Mouse (Mus musculus) stomach, postnatal 0 days (tissue): ENCODE data around the gene Crk. TPM values are rescaled to one million over a fixed set of nuclear protein-coding genes. Genes with fewer than 3 reads are reported as not detected.
A peak's percentile ranks its signal among the peaks of the same experiment; 100 is the strongest.

Experiments used
- ATAC-seq: fragments of 200-750 bp; cut with Nextera tagmentation; 2 replicates; pipeline ENCODE4 v1.8.0; 2017; ENCODE audit not compliant: low FRiP score, low TSS enrichment
- DNase-seq: peaks from one replicate; pipeline ENCODE4 v3.0.0-alpha.2; 2016; ENCODE audit warnings: low spot score
- H3K27ac ChIP-seq: fragments of 300-500 bp; sonication (generic); replicated peaks from 2 replicates; pipeline ENCODE4 v1.5.1; 2014; ENCODE audit warnings: mild to moderate bottlenecking, control low read depth
- H3K27me3 ChIP-seq: fragments of 300-500 bp; sonication (generic); 2 replicates; pipeline ENCODE4 v1.6.1; 2014; ENCODE audit warnings: low read length; ENCODE audit not compliant: control insufficient read depth, insufficient read depth
- H3K36me3 ChIP-seq: fragments of 300-500 bp; sonication (generic); 2 replicates; pipeline ENCODE4 v1.6.1; 2014; ENCODE audit warnings: low read length, mixed read lengths; ENCODE audit not compliant: control insufficient read depth, insufficient read depth
- H3K4me1 ChIP-seq: fragments of 300-500 bp; sonication (generic); replicated peaks from 2 replicates; pipeline ENCODE4 v1.6.1; 2014; ENCODE audit warnings: antibody characterized with exemption; ENCODE audit not compliant: control insufficient read depth, insufficient read depth
- H3K4me2 ChIP-seq: fragments of 300-500 bp; sonication (generic); replicated peaks from 2 replicates; pipeline ENCODE4 v1.6.1; 2014; ENCODE audit warnings: low read depth, mild to moderate bottlenecking, control low read depth, moderate library complexity
- H3K4me3 ChIP-seq: fragments of 300-500 bp; sonication (generic); 2 replicates; pipeline ENCODE4 v1.5.1; 2014; ENCODE audit warnings: low read depth, low read length, control low read depth
- H3K9ac ChIP-seq: fragments of 300-500 bp; sonication (generic); 2 replicates; pipeline ENCODE4 v1.6.1; 2014; ENCODE audit warnings: mild to moderate bottlenecking, low read length, control low read depth, mixed read lengths
- H3K9me3 ChIP-seq: fragments of 300-500 bp; sonication (generic); 2 replicates; pipeline ENCODE4 v1.6.1; 2016; ENCODE audit warnings: low read length; ENCODE audit not compliant: control insufficient read depth
- CTCF ChIP-seq: IDR thresholded peaks from 2 replicates; pipeline ENCODE4 v1.5.1; 2016; ENCODE audit warnings: antibody characterized with exemption, low read depth, mild to moderate bottlenecking, moderate library complexity
- EP300 ChIP-seq: optimal IDR thresholded peaks from 2 replicates; pipeline ENCODE3; 2016; ENCODE audit warnings: antibody characterized with exemption
- WGBS: fragments of 180-500 bp; shearing (Covaris S2); extraction: QIAGEN DNeasy Blood & Tissue Kit; methylation state at CpG from one replicate; pipeline ENCODE4 v1.1.7; 2014; 5-methylcytosine and 5-hydroxymethylcytosine counted together
- polyA plus RNA-seq: library from polyadenylated mRNA; unstranded; fragments of >200 nt; fragmentation: Nextera tagmentation; extraction: Ambion mirVana; gene quantifications from 2 replicates; pipeline ENCODE4 v1.2.1, GENCODE M21; 2015

Gene Crk
- polyA plus RNA-seq, 1 experiment from 2014 or later = 68.8 TPM

DNA sequence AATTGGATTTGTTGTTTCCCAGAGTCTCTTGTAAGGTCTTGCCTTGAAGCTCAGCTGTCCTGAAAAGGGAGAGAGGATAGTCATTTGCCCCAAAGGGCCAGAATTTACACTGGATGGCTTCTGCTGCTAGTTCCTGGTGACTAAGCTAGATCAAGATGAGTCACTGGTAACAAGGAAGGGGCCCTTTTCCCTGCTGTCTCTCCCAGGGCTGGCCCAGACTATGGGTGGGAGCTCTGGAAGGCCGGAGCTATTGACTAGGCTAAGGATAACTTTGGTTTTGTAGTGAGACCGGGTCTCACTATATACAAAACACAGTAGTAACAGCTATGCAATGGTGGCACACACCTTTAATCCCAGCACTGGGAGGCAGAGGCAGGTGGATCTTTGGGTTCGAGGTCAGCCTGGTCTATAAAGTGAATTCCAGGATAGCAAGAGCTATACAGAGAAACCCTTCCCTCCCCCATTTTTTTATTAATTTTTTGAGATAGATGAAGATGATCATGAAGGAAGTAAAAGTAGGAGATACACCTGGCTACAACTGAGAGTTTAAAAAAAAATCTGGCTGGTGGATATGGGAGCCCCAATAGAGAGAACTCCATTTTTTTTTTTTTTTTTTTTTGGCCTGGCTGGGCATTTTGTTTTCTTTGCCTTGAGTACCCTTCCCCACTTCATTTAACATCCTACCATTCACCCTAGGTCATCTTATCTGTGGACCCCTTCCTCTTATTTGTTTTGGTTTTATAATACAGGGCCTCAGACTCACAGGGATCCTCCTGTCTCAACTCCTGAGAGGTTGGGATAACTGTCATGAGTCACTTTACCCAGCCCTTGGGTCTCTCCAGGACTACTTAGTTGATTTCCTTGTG, 945 bp upstream of the Crk start:
- Histone ChIP-seq H3K27me3 (no peaks in the 10 kb centered on the region), H3K9me3 (no peaks in the 10 kb centered on the region), H3K27ac (peak overlapping the region; percentile 98), H3K36me3 (0 out of 2 replicates have a peak, but pooled peaks cover 2% of the 10 kb centered on the region), H3K4me2 (peak overlapping the region; percentile 62), H3K4me3 (peak overlapping the region; percentile 98), H3K4me1 (no peaks in the 10 kb centered on the region), H3K9ac (peak overlapping the region; percentile 0; the same call in 1 of the 2 replicates)
- no peak for TF ChIP-seq EP300
- no peak for TF ChIP-seq CTCF
- ATAC-seq (peak; percentile 56), DNase-seq (peak; percentile 43)
- WGBS = 87% methylated on average over 3 of the region's 3 CpGs

DNA sequence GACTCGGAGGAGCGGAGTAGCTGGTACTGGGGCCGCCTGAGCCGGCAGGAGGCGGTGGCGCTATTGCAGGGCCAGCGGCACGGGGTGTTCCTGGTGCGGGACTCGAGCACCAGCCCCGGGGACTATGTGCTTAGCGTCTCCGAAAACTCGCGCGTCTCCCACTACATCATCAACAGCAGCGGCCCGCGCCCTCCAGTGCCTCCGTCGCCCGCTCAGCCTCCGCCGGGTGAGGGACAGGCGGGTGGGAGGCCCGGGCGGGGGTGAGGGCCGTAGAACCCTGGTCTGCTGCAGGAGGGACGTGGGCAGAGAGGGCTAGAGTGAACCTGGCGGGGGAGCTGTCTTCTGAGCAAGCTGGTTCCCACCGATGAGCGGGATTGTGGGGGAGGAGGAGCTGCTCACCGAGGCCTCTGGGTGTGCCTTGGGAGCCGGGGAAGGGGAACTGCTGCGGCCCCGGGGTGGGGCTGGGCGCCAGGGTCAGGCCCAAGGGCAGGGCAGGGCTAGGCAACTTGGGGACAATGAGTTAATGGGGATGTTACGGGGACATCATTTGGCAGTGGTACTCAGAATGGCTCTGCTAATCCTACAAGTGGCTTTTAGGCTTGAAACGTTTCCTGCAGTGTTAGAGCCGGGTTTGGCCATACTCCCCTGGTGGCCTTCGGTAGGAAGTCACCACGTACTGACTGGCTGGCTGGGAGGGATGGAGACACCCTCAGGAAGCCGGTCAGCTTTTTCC, 546 bp downstream of the Crk start:
- Histone ChIP-seq H3K4me2 (peak overlapping the region; percentile 64), H3K4me3 (peak overlapping the region; percentile 98), H3K36me3 (no peaks in the 10 kb centered on the region), H3K9me3 (no peaks in the 10 kb centered on the region), H3K9ac (peak overlapping the region; percentile 96), H3K4me1 (no peaks in the 10 kb centered on the region), H3K27me3 (no peaks in the 10 kb centered on the region), H3K27ac (peak overlapping the region; percentile 98)
- WGBS = under 1% methylated on average over 36 of the region's 43 CpGs
- ATAC-seq (peak; percentile 62), DNase-seq (peak; percentile 74)
- TF ChIP-seq CTCF (peak; percentile 62), EP300 (no peak)

DNA sequence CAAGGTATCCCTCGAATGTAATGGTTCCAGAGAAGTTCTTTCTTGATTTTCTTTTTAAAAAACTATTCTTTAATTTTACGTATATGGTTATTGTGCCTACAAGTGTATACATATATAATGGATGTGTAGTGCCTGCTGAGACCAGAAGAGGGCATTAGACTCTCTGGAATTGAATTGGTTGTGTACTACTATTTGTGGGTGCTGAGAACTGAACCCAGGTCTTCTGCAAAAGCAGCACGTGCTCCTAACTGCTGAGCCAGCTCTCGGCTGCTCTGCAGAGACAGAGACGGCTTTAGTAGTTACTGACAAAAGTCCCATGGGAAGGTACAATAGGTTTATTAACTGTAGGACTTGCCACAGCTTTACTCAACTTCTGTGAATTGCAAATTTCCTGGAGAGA, 5.4 kb downstream of the Crk start:
- TF ChIP-seq CTCF (peak; percentile 27; the same call in 1 of the 2 replicates), EP300 (no peak)
- WGBS = 91% methylated on average over 5 of the region's 5 CpGs

DNA sequence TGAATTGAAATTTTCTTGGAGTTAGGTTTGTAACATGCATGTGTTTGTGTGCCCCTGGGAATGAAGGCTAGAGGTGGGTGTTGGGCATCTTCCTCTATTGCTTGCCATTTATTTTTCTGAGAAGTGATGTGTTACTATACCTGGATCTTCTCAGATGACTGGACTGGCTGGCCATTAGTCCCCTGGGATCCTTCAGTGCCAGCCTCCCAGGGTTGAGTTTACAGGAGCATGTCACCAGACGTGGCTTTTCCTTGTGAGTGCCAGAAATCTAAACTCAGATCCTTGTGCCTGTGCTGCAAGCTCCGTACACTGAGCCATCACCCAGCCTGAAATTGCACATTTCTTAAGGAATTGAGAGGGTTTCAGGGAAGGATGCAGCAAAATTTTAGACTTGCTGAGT, 5.9 kb downstream of the Crk start:
- Histone ChIP-seq H3K4me3 (no peak overlapping the region), H3K4me1 (no peaks in the 10 kb centered on the region), H3K36me3 (no peaks in the 10 kb centered on the region), H3K9ac (no peak overlapping the region), H3K4me2 (no peak overlapping the region), H3K27me3 (no peaks in the 10 kb centered on the region), H3K9me3 (no peaks in the 10 kb centered on the region), H3K27ac (no peak overlapping the region)
- TF ChIP-seq EP300 (no peak), CTCF (no peak)
- ATAC-seq (no peak), DNase-seq (no peak)
- 64% methylated on average over 2 of the region's 2 CpGs for WGBS

More for the DNA sequence above, 5.4 kb downstream of the Crk start:
- Histone ChIP-seq H3K9ac (no peak overlapping the region), H3K9me3 (no peaks in the 10 kb centered on the region), H3K27me3 (no peaks in the 10 kb centered on the region), H3K36me3 (no peaks in the 10 kb centered on the region), H3K4me2 (no peak overlapping the region), H3K27ac (no peak overlapping the region), H3K4me1 (no peaks in the 10 kb centered on the region), H3K4me3 (no peak overlapping the region)
- ATAC-seq = no peak
- DNase-seq = no peak

DNA sequence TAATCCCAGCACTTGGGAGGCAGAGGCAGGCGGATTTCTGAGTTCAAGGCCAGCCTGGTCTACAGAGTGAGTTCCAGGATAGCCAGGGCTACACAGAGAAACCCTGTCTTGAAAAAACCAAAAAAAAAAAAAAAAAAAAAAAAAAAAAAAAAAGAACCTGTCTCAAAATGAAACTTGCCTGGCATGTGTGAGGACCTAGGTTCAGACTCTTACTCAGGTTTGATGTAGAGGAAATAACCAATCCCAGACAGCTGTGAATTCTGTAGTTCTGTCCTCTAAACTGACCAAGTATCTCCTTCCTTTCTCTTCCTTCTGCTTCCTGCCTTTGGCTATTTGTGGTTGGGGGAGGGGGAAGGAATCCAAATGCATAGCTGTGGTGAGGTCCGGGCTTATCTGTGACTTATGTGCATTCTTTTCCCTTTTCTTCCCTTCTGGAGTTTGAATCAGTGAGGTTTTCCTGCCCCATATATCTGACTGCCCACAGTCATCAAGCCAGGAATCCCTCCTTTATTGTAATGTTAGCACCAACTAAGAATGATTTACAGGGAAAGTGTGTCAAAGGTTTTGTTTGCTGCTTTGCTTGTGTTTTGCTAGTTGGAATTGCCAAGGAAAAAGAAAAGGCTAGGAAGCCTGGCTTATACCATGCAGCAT, 8.4 kb downstream of the Crk start:
- H3K4me2 ChIP-seq = no peak overlapping the region

More for the DNA sequence above, 8.4 kb downstream of the Crk start:
- H3K9me3 ChIP-seq = no peaks in the 10 kb centered on the region
- H3K9ac ChIP-seq = no peak overlapping the region
- no peak for TF ChIP-seq CTCF
- TF ChIP-seq EP300 = no peak
- no peak overlapping the region for H3K4me3 ChIP-seq
- DNase-seq (no peak), ATAC-seq (no peak)
- WGBS = 54% methylated on average over 2 of the region's 2 CpGs
- H3K36me3 ChIP-seq = peaks cover 2% of the 10 kb centered on the region; the same call in 1 of the 2 replicates
- no peak overlapping the region for H3K27ac ChIP-seq
- H3K4me1 ChIP-seq = no peaks in the 10 kb centered on the region
- no peaks in the 10 kb centered on the region for H3K27me3 ChIP-seq
